Mouse (Mus musculus): ENCODE results near the gene Gemin7.

Gene Gemin7

GRCm38 (mm10) chr7:19547344-19547969, 29.9 kb downstream of the Gemin7 start:
- DNase-seq (ENCODE audit: low spot score), result no peak

- no peak for DNase-seq (ENCODE audit: low spot score)
Observed at GRCm38 (mm10) chr7:19546007-19546406, 31.4 kb downstream of the Gemin7 start.

- DNase-seq (ENCODE audit: low spot score), result no peak
Observed at GRCm38 (mm10) chr7:19543584-19543983, 33.8 kb downstream of the Gemin7 start.

GRCm38 (mm10) chr7:19542155-19542691, 35.2 kb downstream of the Gemin7 start:
- DNase-seq (ENCODE audit: low spot score), result no peak

- no peak for DNase-seq (ENCODE audit: low spot score)
Observed at GRCm38 (mm10) chr7:19541681-19542154, 35.7 kb downstream of the Gemin7 start.

- DNase-seq (ENCODE audit: low spot score), result no peak
Observed at GRCm38 (mm10) chr7:19540771-19541566, 36.4 kb downstream of the Gemin7 start.

GRCm38 (mm10) chr7:19534676-19535075, 42.7 kb downstream of the Gemin7 start:
- DNase-seq (ENCODE audit: low spot score), result no peak

- no peak for DNase-seq (ENCODE audit: low spot score)
Observed at GRCm38 (mm10) chr7:19532240-19532639, 45.2 kb downstream of the Gemin7 start.

- no peak for DNase-seq (ENCODE audit: low spot score)
Observed at GRCm38 (mm10) chr7:19531077-19531476, 46.3 kb downstream of the Gemin7 start.

- DNase-seq (ENCODE audit: low spot score), result no peak
Observed at GRCm38 (mm10) chr7:19525105-19525481, 52.3 kb downstream of the Gemin7 start.

GRCm38 (mm10) chr7:19524420-19525104, 52.8 kb downstream of the Gemin7 start:
- DNase-seq (ENCODE audit: low spot score), result no peak

GRCm38 (mm10) chr7:19523757-19524419, 53.5 kb downstream of the Gemin7 start:
- DNase-seq (ENCODE audit: low spot score), result peak; percentile 40

GRCm38 (mm10) chr7:19523017-19523756, 54.2 kb downstream of the Gemin7 start:
- DNase-seq (ENCODE audit: low spot score), result no peak

GRCm38 (mm10) chr7:19520032-19520431, 57.4 kb downstream of the Gemin7 start:
- DNase-seq (ENCODE audit: low spot score), result no peak

- DNase-seq (ENCODE audit: low spot score), result no peak
Observed at GRCm38 (mm10) chr7:19517652-19518365, 59.6 kb downstream of the Gemin7 start, which contains the start of gene Nkpd1. Gene Nkpd1 (plus strand): TSS chr7:19517838.

Measured in ovary, postnatal 14 days (tissue).